Mouse (Mus musculus) bone marrow macrophage, adult 2 months (primary cell): ENCODE measurements around the gene Itsn1. TPM values are rescaled to one million over a fixed set of nuclear protein-coding genes. Genes with fewer than 3 reads are reported as not detected.

ENCODE experiments used
- H3K27ac ChIP-seq: 2 replicates; pipeline ENCODE4 v1.5.1; 2012; ENCODE audit warnings: low read depth, low read length; ENCODE audit not compliant: insufficient read depth
- H3K4me1 ChIP-seq: 2 replicates; pipeline ENCODE4 v1.6.1; 2012; ENCODE audit warnings: low read length; ENCODE audit not compliant: control insufficient read depth, insufficient read depth
- H3K4me3 ChIP-seq: 2 replicates; pipeline ENCODE4 v1.5.1; 2012; ENCODE audit warnings: mild to moderate bottlenecking, low read length, moderate library complexity; ENCODE audit not compliant: insufficient read depth
- CTCF ChIP-seq: IDR thresholded peaks from 2 replicates; pipeline ENCODE4 v1.5.1; 2012; ENCODE audit warnings: low read depth, mild to moderate bottlenecking, low read length, moderate library complexity
- POLR2A ChIP-seq: IDR thresholded peaks from 2 replicates; pipeline ENCODE4 v1.6.1; 2012; ENCODE audit warnings: mild to moderate bottlenecking, low read depth, low read length, borderline replicate concordance
- polyA plus RNA-seq: library from polyadenylated mRNA; stranded (reverse); fragments of >200 nt; gene quantifications from 2 replicates; pipeline ENCODE4 v1.2.4, GENCODE M21; 2012; ENCODE audit not compliant: missing spikeins, insufficient read depth, insufficient read length

Gene Itsn1
- polyA plus RNA-seq, 1 experiment: 130 TPM

DNA sequence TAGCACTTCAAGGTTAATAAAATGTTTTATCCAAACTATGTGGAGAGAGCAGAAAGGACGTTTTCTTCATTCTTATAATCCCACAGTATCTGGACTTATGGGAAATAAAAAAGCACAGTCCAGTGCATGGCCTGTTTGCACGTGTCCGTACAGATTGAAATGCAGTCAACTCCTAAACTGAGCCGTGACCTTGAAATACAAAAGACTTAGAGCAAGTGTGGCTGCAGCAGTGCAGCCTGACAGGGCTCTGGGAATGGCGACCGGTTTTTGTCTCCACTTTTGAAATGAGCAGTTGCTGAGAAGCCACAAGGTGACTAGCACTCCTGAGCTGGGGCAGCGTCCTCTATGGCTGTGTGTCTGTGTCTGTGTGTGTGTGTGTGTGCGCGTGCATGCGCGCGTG lies 124.1 kb downstream of the Itsn1 start:
- Histone ChIP-seq H3K27ac (peak overlapping the region; percentile 100), H3K4me1 (peaks cover 68% of the 10 kb centered on the region), H3K4me3 (no peak overlapping the region)
- no peak for TF ChIP-seq CTCF
- no peak for TF ChIP-seq POLR2A

DNA sequence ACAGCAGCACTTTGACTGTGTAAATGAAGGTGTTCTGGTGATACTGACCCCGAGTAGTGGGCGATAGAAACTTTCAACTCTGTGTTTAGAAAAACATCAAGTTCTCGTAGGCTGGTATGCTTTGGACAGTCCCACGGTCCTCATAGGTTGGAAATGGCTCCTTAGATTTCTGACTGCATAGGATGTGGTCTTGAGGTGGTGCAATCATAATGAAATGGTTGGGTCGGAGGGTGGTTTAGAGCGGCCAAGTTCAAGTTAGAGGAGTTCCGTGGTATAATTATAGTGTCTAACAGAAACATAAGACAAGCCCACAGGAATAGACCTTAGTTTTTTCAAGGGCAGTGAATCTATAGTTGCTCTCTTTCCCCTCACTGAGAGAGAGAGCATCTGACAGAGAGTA lies 129.6 kb downstream of the Itsn1 start:
- no peak for TF ChIP-seq CTCF
- no peak overlapping the region for H3K27ac ChIP-seq
- H3K4me3 ChIP-seq: no peak overlapping the region
- H3K4me1 ChIP-seq: peaks cover 47% of the 10 kb centered on the region

DNA sequence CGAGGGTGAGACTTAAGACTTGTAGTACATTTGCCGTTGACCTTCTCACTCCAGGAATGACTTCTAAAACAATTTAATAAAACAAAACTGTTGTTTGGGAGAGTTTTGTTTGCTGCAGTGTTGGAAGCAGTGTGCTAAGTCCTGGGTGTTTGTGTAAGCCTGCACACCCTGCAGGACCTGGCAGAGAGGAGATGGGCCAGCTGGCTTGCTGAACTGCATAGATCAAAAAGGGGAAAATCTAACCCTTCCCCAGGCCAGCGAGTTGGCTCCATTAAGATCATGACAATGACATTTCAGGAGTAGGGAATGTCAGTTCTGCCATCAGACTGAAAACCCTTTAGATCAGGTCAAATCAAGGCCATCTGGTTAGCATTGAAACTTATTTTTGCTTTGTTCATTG lies 130.1 kb downstream of the Itsn1 start:
- no peak overlapping the region for H3K27ac ChIP-seq
- H3K4me1 ChIP-seq: peaks cover 47% of the 10 kb centered on the region
- TF ChIP-seq CTCF (no peak), POLR2A (no peak)
- H3K4me3 ChIP-seq: no peak overlapping the region

DNA sequence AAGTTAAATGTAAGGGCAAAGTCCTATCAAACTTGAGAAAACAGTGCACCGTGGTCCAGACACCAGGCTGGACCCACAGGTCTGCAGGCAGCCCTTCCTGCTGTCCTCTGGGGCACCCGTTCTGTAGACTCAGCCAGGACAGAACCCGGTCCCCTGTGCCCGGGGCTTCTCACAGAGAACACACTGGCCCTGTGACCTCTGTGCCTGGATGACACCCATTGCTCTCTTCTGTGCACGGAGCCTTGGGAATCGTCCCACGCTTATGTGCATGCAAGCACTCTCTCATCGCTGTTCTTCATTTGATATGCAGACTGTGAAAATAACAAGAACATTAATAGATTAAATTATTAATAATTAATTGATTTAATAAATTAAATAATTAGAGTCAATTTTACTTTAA lies 130.9 kb downstream of the Itsn1 start:
- Histone ChIP-seq H3K27ac (no peak overlapping the region), H3K4me1 (peaks cover 48% of the 10 kb centered on the region), H3K4me3 (no peak overlapping the region)
- TF ChIP-seq CTCF: no peak
- no peak for TF ChIP-seq POLR2A

DNA sequence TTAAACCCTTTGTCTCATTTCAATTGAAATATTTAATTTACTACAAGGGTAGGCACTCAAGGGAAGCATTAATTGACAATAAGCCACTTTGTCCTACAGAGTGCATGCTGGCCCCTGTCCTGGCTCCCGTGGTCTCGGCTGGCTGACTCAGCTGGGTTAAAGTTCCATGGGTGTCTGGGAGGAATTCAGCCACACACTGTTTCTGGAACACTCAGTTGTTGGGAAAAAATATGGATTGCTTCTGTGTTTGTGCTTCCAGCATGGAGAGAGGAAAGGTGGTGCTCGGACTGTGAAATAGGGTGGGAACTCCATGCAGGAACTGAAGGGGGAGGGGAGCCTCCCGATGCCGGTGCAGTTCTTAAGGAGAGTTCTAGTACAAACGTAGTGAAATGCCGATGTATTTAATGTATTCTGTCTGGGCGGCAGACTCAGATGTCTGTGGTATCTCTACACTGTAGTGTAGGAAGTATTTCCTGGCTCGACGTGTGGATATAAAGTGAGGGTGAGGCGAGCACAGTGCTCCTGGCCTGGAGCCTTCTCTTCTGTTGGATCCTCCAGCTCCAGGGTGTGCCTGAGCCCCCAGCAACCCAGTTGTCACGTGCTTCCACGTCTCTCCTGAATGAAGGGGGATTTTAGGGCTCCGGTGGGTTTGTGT lies 131.5 kb downstream of the Itsn1 start:
- peaks cover 52% of the 10 kb centered on the region for H3K4me1 ChIP-seq
- TF ChIP-seq CTCF (no peak), POLR2A (no peak)
- H3K27ac ChIP-seq: 0 out of 2 replicates have a peak overlapping the region, but pooled peaks have one; percentile 19
- no peak overlapping the region for H3K4me3 ChIP-seq

DNA sequence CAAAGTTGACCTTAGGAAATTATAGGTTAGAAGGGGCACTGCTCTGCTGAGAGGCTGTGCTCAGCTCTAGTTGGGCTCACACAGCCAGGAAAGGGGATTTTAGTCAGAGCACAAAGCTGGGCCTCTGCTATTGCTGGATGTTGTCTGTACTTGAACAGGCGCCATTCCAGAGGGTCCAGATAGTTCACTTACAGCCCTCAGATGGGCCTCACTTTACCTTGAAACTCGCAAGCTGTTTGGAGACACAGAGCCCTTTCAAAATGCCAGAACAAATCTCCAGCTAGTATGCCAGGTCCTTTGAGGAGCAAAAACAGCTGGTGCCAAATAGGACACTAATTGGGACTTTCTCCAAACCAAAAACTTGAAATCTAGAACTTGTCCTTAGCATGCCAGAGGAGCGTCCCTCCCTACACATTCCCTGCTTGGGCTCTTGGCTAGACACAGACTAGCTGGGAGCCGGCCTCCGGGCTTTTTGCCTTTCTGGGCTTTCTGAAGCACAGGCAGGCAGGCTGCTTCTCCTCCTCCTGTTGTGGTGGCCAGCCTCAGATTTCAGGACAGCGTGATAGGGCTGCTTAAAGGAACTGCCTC lies 132.8 kb downstream of the Itsn1 start:
- H3K27ac ChIP-seq: peak overlapping the region; percentile 26
- peaks cover 52% of the 10 kb centered on the region for H3K4me1 ChIP-seq
- TF ChIP-seq CTCF (no peak), POLR2A (no peak)
- no peak overlapping the region for H3K4me3 ChIP-seq

DNA sequence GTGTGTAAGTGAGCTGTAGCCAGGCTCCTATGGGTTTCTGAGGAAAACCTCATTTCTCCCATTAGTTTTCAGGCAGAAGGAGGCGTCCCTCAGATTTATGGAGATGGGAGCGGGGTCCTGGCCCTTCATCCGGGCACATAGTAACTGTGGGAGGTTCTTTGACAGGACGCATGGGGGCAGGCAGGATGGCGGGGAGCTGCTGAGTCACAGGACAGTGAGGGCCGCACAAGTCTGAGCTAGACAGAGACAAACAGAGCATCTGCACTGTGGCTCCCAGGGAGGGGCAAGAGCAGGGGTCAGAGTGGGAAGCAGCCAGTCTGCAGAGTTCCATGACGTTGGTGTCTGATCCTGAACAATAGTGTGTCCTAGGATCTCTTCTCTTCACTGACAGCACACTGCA lies 133.8 kb downstream of the Itsn1 start:
- H3K4me1 ChIP-seq: peaks cover 60% of the 10 kb centered on the region
- H3K27ac ChIP-seq: no peak overlapping the region
- no peak overlapping the region for H3K4me3 ChIP-seq
- TF ChIP-seq CTCF (no peak), POLR2A (no peak)

DNA sequence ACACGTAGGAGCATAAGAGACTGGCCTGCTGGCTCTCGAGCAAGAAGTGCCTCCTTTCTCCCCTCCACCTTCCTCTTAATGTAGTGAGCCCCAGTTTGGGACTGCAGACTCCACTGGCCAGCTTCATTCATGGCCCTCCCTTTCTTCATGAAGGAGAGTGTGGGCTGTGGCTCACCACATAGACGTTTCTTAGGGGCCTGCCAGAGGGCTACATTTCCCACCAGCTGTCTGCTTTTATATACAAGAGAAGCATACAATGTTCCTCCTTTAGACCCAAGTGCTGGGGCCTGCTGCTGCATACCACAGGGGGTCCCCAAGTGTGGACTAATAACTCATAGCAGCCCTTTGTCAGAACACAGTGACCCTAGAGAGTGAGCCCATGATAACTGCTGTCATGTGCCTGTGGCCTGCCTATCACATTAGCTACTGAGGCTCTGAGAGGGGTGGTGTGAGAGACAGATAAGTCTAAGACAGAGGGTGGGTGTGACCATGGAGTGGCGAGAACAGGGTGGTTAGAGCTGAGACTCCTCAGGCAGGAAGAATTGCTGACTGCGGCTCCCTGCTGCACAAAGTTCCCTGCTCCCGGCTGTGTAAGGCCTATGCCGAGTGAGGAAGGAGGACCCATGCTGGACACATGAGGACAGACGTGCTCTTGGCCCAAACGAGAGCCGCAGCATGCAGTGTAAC lies 135.7 kb downstream of the Itsn1 start:
- TF ChIP-seq CTCF (no peak), POLR2A (no peak)
- peak overlapping the region; percentile 14; the same call in 1 of the 2 replicates for H3K27ac ChIP-seq
- H3K4me1 ChIP-seq: peaks cover 74% of the 10 kb centered on the region

DNA sequence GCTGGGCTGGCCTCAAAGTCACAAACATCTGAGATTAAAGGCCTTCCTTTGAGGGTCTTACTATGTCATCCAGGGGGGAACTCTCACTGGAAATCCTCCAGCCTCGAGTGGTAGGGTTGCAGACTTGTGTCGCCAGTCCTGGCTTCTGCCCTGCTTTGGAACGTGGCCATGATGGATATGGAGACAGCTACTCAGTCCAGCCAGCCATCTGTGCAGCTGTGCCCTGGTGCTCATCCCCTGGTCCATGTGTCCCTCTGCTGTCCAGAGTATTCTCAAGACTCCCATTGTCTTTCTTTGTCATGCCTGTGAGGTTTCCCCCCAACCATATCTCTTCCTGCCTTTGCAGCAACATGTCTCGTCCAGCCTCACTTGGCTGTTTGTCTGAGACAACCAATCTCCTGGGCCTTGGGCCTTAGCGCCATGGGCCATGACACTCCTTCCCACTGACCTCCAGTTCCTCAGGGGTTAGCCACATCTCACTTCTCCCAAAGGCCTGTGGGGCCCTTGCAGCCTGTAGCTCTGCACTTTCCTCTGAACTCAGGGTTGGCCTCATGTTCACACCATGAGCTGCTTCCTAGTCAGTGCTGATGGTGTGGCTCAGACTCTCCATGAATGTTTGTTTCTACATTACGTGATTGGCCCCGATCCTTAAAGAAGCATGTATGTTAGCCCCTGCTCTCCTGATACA lies 136.6 kb downstream of the Itsn1 start:
- TF ChIP-seq CTCF: no peak
- no peak for TF ChIP-seq POLR2A
- H3K4me1 ChIP-seq: peaks cover 76% of the 10 kb centered on the region
- H3K27ac ChIP-seq: no peak overlapping the region; the same call in 1 of the 2 replicates
- H3K4me3 ChIP-seq: no peak overlapping the region

More for the DNA sequence above, 135.7 kb downstream of the Itsn1 start:
- no peak overlapping the region for H3K4me3 ChIP-seq
